Mouse (Mus musculus): Measurements from ENCODE around the gene Tm4sf19. TPM values are rescaled to one million over a fixed set of nuclear protein-coding genes. Genes with fewer than 3 reads are reported as not detected.

The Tm4sf19 gene
- polyA plus RNA-seq, 1 experiment from 2014 or later: not detected

DNA sequence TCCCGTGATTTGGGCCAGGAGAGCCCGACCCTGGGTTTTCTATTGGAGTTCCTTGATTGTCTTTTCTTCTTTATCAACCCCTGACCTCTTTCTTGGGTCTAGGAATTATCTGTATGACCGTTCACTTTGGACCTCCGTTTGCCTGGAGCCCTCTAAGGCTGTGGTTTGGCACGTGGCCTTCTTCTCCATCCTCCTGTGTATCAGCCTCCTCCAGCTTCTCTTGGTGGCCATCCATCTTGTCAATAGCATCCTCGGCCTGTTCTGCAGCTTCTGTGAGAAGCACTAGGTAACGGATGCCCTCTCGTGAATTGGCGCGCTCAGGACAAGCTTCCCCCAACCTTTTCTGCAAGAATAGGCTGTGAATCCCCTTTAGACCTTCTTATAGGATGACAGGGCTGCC, 7.4 kb downstream of the Tm4sf19 start:
- Histone ChIP-seq H3K9ac (ENCODE audit: low read depth, low read length) (no peak overlapping the region), H3K9me3 (replicated peaks; ENCODE audit: control insufficient read depth, low read length) (no peaks in the 10 kb centered on the region), H3K27ac (ENCODE audit: low read depth, low read length) (no peak overlapping the region), H3K4me2 (no peak overlapping the region), H3K36me3 (ENCODE audit: control insufficient read depth, insufficient read depth, low read length) (no peaks in the 10 kb centered on the region), H3K4me1 (ENCODE audit: control insufficient read depth, insufficient read depth, low read length) (no peaks in the 10 kb centered on the region), H3K27me3 (ENCODE audit: control insufficient read depth, insufficient read depth, low read length) (no peaks in the 10 kb centered on the region), H3K4me3 (ENCODE audit: low read depth, low read length) (no peak overlapping the region)
- ATAC-seq (replicated peaks; ENCODE audit: insufficient number of reproducible peaks, low FRiP score, low TSS enrichment): no peak
- WGBS (ENCODE audit: insufficient replicate concordance): 70% methylated on average over 10 of the region's 10 CpGs

DNA sequence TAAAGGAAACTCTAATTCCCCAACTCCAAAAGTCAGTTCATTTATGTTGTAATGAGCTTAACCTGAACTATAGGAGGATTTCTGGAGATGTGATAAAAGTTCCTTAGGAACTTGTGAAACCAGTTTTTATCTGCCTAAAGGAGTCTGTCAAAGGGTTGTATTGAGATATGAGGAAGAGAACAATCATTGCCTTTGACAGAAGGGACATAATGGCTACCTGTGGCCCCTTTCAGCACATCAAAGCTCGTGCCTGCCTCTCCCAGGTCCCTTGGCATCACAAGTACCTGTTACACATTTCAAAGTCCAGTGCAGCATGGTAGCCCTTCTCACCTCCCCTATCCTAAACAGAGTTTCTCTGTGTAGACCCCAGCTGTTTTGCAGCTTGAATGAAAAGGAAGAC, 17.2 kb downstream of the Tm4sf19 start:
- Histone ChIP-seq H3K4me1 (ENCODE audit: control insufficient read depth, insufficient read depth, low read length) (0 out of 2 replicates have a peak, but pooled peaks cover 4% of the 10 kb centered on the region), H3K36me3 (ENCODE audit: control insufficient read depth, insufficient read depth, low read length) (no peaks in the 10 kb centered on the region), H3K27me3 (ENCODE audit: control insufficient read depth, insufficient read depth, low read length) (no peaks in the 10 kb centered on the region), H3K9me3 (replicated peaks; ENCODE audit: control insufficient read depth, low read length) (no peaks in the 10 kb centered on the region), H3K9ac (ENCODE audit: low read depth, low read length) (no peak overlapping the region), H3K27ac (ENCODE audit: low read depth, low read length) (no peak overlapping the region), H3K4me3 (ENCODE audit: low read depth, low read length) (no peak overlapping the region), H3K4me2 (no peak overlapping the region)
- no peak for ATAC-seq (replicated peaks; ENCODE audit: insufficient number of reproducible peaks, low FRiP score, low TSS enrichment)
- WGBS (ENCODE audit: insufficient replicate concordance): 56% methylated on average over 1 of the region's 1 CpGs

DNA sequence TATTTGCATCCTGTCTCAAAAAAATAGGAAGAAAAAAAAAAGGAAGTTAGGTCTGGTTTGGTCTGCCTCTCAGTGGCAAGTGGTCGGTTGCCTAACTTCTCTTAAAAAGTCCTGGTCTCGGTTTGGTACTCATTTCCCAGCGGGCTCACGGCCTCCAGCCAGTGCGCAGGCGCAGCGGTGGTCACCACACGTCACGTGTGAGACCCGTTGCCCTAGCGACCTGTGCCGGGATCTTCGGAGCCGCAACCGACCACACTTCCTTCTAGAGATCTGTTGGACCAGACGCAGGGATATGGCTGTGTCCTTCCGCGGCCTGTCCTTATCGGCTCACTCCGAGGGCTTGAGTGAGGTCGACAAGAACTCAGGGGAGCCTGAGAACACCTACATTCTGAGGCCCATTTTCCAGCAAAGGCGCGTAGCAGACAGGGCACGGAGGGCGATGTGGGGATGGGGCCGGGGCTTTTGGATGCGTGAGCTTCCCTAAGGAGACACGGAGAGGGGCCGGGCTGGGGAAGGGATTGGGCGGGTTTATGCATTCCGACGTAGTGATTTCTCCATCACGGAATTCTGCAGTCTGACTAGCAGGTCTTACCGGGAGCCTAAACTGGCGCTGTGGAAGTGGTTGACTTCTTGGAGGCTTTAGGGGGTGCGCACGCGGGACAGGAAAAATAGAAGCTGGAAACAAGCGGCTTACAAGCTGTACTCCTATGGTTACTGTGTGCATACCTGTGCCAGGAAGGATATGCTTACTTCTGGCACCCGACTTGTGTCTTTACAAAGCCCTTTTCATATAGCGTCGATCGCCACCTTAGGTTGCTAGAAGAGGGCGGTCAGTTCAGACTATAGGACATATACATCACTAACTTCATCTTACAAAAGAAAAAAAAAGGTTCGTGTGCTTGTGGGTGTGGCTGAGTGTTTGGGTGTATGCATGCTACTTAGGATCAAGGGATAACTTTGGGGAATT, 19.5 kb downstream of the Tm4sf19 start, which contains the start of gene Tctex1d2:
Tctex1d2 (plus strand) TSS at position 186 of the 967 bp plus-strand sequence.
- Histone ChIP-seq H3K36me3 (ENCODE audit: control insufficient read depth, insufficient read depth, low read length) (no peaks in the 10 kb centered on the region), H3K27me3 (ENCODE audit: control insufficient read depth, insufficient read depth, low read length) (no peaks in the 10 kb centered on the region), H3K4me1 (ENCODE audit: control insufficient read depth, insufficient read depth, low read length) (0 out of 2 replicates have a peak, but pooled peaks cover 4% of the 10 kb centered on the region), H3K27ac (ENCODE audit: low read depth, low read length) (peak within 1 kb of the TSS; percentile 87), H3K4me2 (peak within 1 kb of the TSS; percentile 70), H3K4me3 (ENCODE audit: low read depth, low read length) (peak within 1 kb of the TSS; percentile 57), H3K9me3 (replicated peaks; ENCODE audit: control insufficient read depth, low read length) (no peaks in the 10 kb centered on the region), H3K9ac (ENCODE audit: low read depth, low read length) (peak within 1 kb of the TSS; percentile 78)
- peak; percentile 89 for ATAC-seq (replicated peaks; ENCODE audit: insufficient number of reproducible peaks, low FRiP score, low TSS enrichment)
- WGBS (ENCODE audit: insufficient replicate concordance): 2% methylated on average over 45 of the region's 45 CpGs

DNA sequence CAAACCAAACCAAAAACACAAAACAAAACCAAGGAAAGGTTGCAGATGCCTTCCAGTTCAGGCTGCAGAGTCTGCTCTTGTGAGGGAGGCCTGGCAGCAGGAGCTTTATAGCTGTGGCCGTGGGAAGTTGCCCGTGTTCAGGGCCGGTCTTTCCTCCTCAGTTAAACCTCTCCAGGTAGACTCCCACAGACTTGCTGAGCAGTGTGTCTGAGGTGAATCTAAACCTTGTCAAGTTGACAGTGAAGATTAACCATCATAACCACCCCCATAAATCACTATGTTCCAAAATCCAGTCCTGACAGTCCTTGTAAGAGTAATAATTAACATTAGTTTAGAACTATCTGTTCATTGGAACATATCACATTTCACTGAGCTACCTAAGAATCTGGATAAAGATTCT, 27.2 kb downstream of the Tm4sf19 start:
- Histone ChIP-seq H3K27me3 (ENCODE audit: control insufficient read depth, insufficient read depth, low read length) (no peaks in the 10 kb centered on the region), H3K4me1 (ENCODE audit: control insufficient read depth, insufficient read depth, low read length) (peaks cover 5% of the 10 kb centered on the region; the same call in 1 of the 2 replicates), H3K4me3 (ENCODE audit: low read depth, low read length) (no peak overlapping the region), H3K27ac (ENCODE audit: low read depth, low read length) (no peak overlapping the region), H3K36me3 (ENCODE audit: control insufficient read depth, insufficient read depth, low read length) (no peaks in the 10 kb centered on the region), H3K4me2 (no peak overlapping the region), H3K9ac (ENCODE audit: low read depth, low read length) (no peak overlapping the region), H3K9me3 (replicated peaks; ENCODE audit: control insufficient read depth, low read length) (no peaks in the 10 kb centered on the region)
- ATAC-seq (replicated peaks; ENCODE audit: insufficient number of reproducible peaks, low FRiP score, low TSS enrichment): no peak
- WGBS (ENCODE audit: insufficient replicate concordance): 77% methylated on average over 3 of the region's 3 CpGs

DNA sequence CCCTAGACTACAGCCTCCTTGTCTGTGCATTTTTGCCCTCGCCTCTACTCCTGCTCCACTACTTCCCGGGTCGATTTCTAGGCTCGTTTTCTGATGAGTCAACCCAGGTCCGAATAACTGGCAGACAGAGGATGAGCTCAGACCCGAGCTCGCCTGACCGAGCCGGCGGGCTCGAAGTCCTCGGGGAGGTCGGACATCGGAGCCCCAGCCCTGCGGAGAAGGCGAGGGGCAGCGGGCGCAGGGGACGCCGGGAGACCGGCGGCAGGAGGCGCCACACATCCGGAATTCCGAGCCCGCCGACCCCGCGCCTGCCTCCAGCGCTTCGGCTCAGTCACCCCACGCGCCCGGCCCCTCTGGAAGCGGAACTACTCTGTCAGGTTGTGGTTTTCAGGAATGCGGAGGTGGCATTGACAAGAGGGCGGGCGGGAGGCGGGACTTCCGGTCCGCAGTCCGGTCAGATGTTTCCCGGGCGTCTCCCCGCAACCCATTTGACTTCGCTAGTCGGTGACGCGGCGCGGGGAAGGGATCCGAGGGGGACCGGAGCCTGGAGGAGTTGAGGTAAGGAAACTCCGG, 30.3 kb downstream of the Tm4sf19 start, which contains the start of gene Pcyt1a:
Pcyt1a (plus strand) TSS at position 448 of the 573 bp plus-strand sequence.
- no peaks in the 10 kb centered on the region for H3K27me3 ChIP-seq (ENCODE audit: control insufficient read depth, insufficient read depth, low read length)
- H3K9me3 ChIP-seq (replicated peaks; ENCODE audit: control insufficient read depth, low read length): no peaks in the 10 kb centered on the region
- peak within 1 kb of the TSS; percentile 82 for H3K27ac ChIP-seq (ENCODE audit: low read depth, low read length)
- WGBS (ENCODE audit: insufficient replicate concordance): under 1% methylated on average over 51 of the region's 54 CpGs
- ATAC-seq (replicated peaks; ENCODE audit: insufficient number of reproducible peaks, low FRiP score, low TSS enrichment): peak; percentile 92
- H3K9ac ChIP-seq (ENCODE audit: low read depth, low read length): peak within 1 kb of the TSS; percentile 86
- no peaks in the 10 kb centered on the region for H3K36me3 ChIP-seq (ENCODE audit: control insufficient read depth, insufficient read depth, low read length)
- peak within 1 kb of the TSS; percentile 93 for H3K4me3 ChIP-seq (ENCODE audit: low read depth, low read length)
- peak within 1 kb of the TSS; percentile 82 for H3K4me2 ChIP-seq
- peaks cover 8% of the 10 kb centered on the region; the same call in 1 of the 2 replicates for H3K4me1 ChIP-seq (ENCODE audit: control insufficient read depth, insufficient read depth, low read length)

DNA sequence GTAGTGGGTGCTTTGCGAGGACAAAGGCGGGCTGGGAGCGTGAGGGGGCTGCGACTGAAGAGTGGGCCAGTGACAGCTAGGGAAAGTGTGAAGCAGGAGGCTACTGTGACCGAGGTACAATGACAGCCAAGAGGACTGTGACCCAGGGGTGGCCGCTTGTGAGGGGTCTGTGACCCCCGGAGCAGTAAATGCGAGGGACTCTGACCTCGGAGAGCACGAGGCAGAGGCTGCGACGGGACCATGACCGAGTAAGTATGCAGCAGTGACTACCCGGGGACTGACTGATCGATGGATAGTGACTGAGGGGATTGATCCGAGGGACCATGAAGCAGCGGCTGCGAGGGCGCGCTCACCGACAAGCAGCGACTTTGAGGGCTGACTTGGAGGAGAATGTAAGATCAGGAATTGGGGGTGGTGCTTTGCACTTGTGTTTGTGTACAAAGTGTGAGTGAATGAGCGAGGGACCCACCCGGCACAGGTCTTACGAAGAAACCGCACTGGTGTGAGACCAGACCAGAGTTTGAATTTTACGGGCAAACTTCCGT, 30.8 kb downstream of the Tm4sf19 start:
- Histone ChIP-seq H3K4me2 (peak overlapping the region; percentile 82), H3K9me3 (replicated peaks; ENCODE audit: control insufficient read depth, low read length) (no peaks in the 10 kb centered on the region), H3K27ac (ENCODE audit: low read depth, low read length) (peak overlapping the region; percentile 82), H3K27me3 (ENCODE audit: control insufficient read depth, insufficient read depth, low read length) (no peaks in the 10 kb centered on the region), H3K4me3 (ENCODE audit: low read depth, low read length) (peak overlapping the region; percentile 93), H3K36me3 (ENCODE audit: control insufficient read depth, insufficient read depth, low read length) (no peaks in the 10 kb centered on the region), H3K9ac (ENCODE audit: low read depth, low read length) (peak overlapping the region; percentile 86), H3K4me1 (ENCODE audit: control insufficient read depth, insufficient read depth, low read length) (peaks cover 8% of the 10 kb centered on the region; the same call in 1 of the 2 replicates)
- WGBS (ENCODE audit: insufficient replicate concordance): 1% methylated on average over 28 of the region's 28 CpGs
- ATAC-seq (replicated peaks; ENCODE audit: insufficient number of reproducible peaks, low FRiP score, low TSS enrichment): peak; percentile 50

DNA sequence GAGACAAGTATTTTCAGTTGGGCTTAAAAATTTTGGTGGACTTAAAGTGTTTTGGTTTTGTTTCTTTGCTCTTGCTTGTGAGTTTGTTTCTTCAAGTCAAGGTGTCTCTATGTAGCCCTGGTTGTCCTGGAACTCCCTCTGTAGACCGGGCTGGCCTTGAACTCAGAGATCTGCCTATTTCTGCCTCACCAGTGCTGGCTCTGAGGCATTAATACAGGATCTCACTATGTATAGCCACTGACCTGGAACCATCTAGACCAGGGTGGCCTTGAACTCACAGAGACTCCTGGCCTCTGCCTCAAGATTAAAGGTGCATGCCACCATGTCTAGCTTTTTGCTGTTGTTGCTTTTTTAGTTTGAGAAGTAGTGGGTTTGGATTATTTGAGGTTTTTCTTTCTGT, 31.6 kb downstream of the Tm4sf19 start:
- H3K36me3 ChIP-seq (ENCODE audit: control insufficient read depth, insufficient read depth, low read length): no peaks in the 10 kb centered on the region
- peak overlapping the region; percentile 82 for H3K4me2 ChIP-seq
- ATAC-seq (replicated peaks; ENCODE audit: insufficient number of reproducible peaks, low FRiP score, low TSS enrichment): no peak
- peak overlapping the region; percentile 93 for H3K4me3 ChIP-seq (ENCODE audit: low read depth, low read length)
- H3K4me1 ChIP-seq (ENCODE audit: control insufficient read depth, insufficient read depth, low read length): peaks cover 8% of the 10 kb centered on the region
- no peak overlapping the region for H3K27ac ChIP-seq (ENCODE audit: low read depth, low read length)
- H3K9ac ChIP-seq (ENCODE audit: low read depth, low read length): peak overlapping the region; percentile 86
- H3K27me3 ChIP-seq (ENCODE audit: control insufficient read depth, insufficient read depth, low read length): no peaks in the 10 kb centered on the region
- WGBS (ENCODE audit: insufficient replicate concordance): 94% methylated on average over 1 of the region's 1 CpGs
- H3K9me3 ChIP-seq (replicated peaks; ENCODE audit: control insufficient read depth, low read length): no peaks in the 10 kb centered on the region

DNA sequence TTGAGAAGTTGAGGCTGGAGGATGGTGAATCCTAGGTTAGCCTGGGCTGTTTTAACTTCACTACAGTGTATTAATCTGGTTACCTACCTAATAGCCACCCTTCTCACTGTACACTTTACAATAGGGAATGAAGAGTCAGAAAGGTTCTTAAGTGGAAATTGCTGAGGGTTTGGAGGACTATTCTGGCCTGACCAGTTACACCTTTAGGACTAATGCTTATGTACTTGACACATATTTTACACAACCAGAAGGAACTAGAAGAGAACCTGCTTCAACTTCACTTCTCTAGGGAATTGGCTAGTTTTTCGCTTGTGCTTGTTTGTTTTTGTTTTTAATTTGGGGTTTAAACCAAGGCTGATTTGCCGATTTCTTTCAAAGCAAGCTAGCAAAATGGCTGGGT, 32.8 kb downstream of the Tm4sf19 start:
- WGBS (ENCODE audit: insufficient replicate concordance): 80% methylated on average over 2 of the region's 2 CpGs
- ATAC-seq (replicated peaks; ENCODE audit: insufficient number of reproducible peaks, low FRiP score, low TSS enrichment): no peak
- no peaks in the 10 kb centered on the region for H3K9me3 ChIP-seq (replicated peaks; ENCODE audit: control insufficient read depth, low read length)
- H3K4me1 ChIP-seq (ENCODE audit: control insufficient read depth, insufficient read depth, low read length): peaks cover 13% of the 10 kb centered on the region
- no peak overlapping the region for H3K4me3 ChIP-seq (ENCODE audit: low read depth, low read length)
- H3K9ac ChIP-seq (ENCODE audit: low read depth, low read length): no peak overlapping the region
- no peak overlapping the region for H3K27ac ChIP-seq (ENCODE audit: low read depth, low read length)
- H3K4me2 ChIP-seq: no peak overlapping the region
- H3K36me3 ChIP-seq (ENCODE audit: control insufficient read depth, insufficient read depth, low read length): no peaks in the 10 kb centered on the region
- H3K27me3 ChIP-seq (ENCODE audit: control insufficient read depth, insufficient read depth, low read length): no peaks in the 10 kb centered on the region

Measured in heart, embryonic 11.5 days (tissue).